Mouse (Mus musculus): ENCODE data around the gene Mrpl48.

GRCm38 (mm10) chr7:100549796-100550195 is 58.3 kb downstream of the Mrpl48 start:
- TF ChIP-seq CTCF (IDR thresholded peaks at IDR 0.05; ENCODE audit: control insufficient read depth, insufficient read depth, insufficient read length) (no peak), MYOD1 (IDR thresholded peaks at IDR 0.05; ENCODE audit: control insufficient read depth, insufficient read length, low read depth) (no peak), USF1 (IDR thresholded peaks at IDR 0.05; ENCODE audit: low read depth) (no peak)

All from C2C12 (cell line).